Mouse (Mus musculus) CH12.LX (cell line): ENCODE data around the gene Rab43. TPM values are rescaled to one million over a fixed set of nuclear protein-coding genes. Genes with fewer than 3 reads are reported as not detected.

Experiments
- DNase-seq: peaks from one replicate; pipeline ENCODE4 v3.0.0-alpha.2; 2013; ENCODE audit errors: extremely low read depth
- H3K27ac ChIP-seq: 2 replicates; pipeline ENCODE4 v1.5.1; 2012; ENCODE audit warnings: low read depth, mild to moderate bottlenecking, control low read depth, moderate library complexity; ENCODE audit not compliant: insufficient read depth
- H3K27me3 ChIP-seq: replicated peaks from 2 replicates; pipeline ENCODE3; 2012; ENCODE audit warnings: inconsistent platforms
- H3K36me3 ChIP-seq, 2 experiments: replicated peaks in 1 of 2; 2 replicates each; pipeline versions ENCODE3 to v1.6.1; 2012; ENCODE audit warnings: inconsistent platforms in 1 of 2, low read length in 1 of 2, mild to moderate bottlenecking in 1 of 2, mixed read lengths in 1 of 2, moderate library complexity in 1 of 2; ENCODE audit not compliant: control insufficient read depth in 1 of 2, insufficient read depth in 1 of 2
- H3K4me1 ChIP-seq, 2 experiments: 2 replicates each; pipeline ENCODE4 v1.6.1; 2012; ENCODE audit warnings: inconsistent platforms in 1 of 2, moderate library complexity in 1 of 2; ENCODE audit not compliant: insufficient read depth in 2 of 2, control insufficient read depth in 1 of 2
- H3K4me2 ChIP-seq: 2 replicates; pipeline ENCODE4 v1.6.1; 2012; ENCODE audit warnings: low read depth, mild to moderate bottlenecking, control low read depth; ENCODE audit not compliant: poor library complexity, insufficient read depth, severe bottlenecking
- H3K4me3 ChIP-seq, 3 experiments: fragments of 150-350 bp in 1 of 3; sonication (generic) in 1 of 3; replicated peaks in 1 of 3; 2 replicates each; pipeline versions ENCODE3 to v1.5.1; 2011 to 2012; ENCODE audit warnings: low read depth in 2 of 3, low read length in 2 of 3, mild to moderate bottlenecking in 2 of 3, moderate library complexity in 2 of 3, control low read depth in 1 of 3, improper control_type of control experiment in 1 of 3, inconsistent platforms in 1 of 3, mixed read lengths in 1 of 3; ENCODE audit not compliant: poor library complexity in 1 of 3
- H3K79me2 ChIP-seq: replicated peaks from 2 replicates; pipeline ENCODE4 v1.6.1; 2012; ENCODE audit warnings: mild to moderate bottlenecking, moderate library complexity; ENCODE audit not compliant: control insufficient read depth, poor library complexity, insufficient read depth, severe bottlenecking; ENCODE audit errors: extremely low read depth
- H3K9ac ChIP-seq: 2 replicates; pipeline ENCODE4 v1.6.1; 2012; ENCODE audit warnings: low read depth, mild to moderate bottlenecking, control low read depth, moderate library complexity; ENCODE audit not compliant: insufficient read depth
- H3K9me3 ChIP-seq: replicated peaks from 2 replicates; pipeline ENCODE3; 2012; ENCODE audit warnings: low read length, inconsistent platforms, mixed read lengths
- BHLHE40 ChIP-seq: IDR thresholded peaks from 2 replicates; pipeline ENCODE4 v1.6.1; 2011; ENCODE audit warnings: mild to moderate bottlenecking, low read depth, low read length, improper control_type of control experiment
- CHD1 ChIP-seq: IDR thresholded peaks from 2 replicates; pipeline ENCODE4 v1.6.1; 2012; ENCODE audit warnings: low read depth, low read length, improper control_type of control experiment, inconsistent platforms
- CHD2 ChIP-seq: IDR thresholded peaks from 2 replicates; pipeline ENCODE4 v1.6.1; 2011; ENCODE audit warnings: low read length, improper control_type of control experiment
- E2F4 ChIP-seq: IDR thresholded peaks from 2 replicates; pipeline ENCODE4 v1.6.1; 2011; ENCODE audit warnings: low read depth, low read length, improper control_type of control experiment; ENCODE audit not compliant: insufficient replicate concordance
- ELF1 ChIP-seq: IDR thresholded peaks from 2 replicates; pipeline ENCODE4 v1.6.1; 2014; ENCODE audit warnings: low read depth, mild to moderate bottlenecking, inconsistent platforms, low read length, improper control_type of control experiment
- ETS1 ChIP-seq: conservative IDR thresholded peaks from 2 replicates; pipeline ENCODE4 v1.6.1; 2012; ENCODE audit warnings: low read depth, mild to moderate bottlenecking, inconsistent platforms, low read length, improper control_type of control experiment, moderate library complexity
- HCFC1 ChIP-seq: IDR thresholded peaks from 2 replicates; pipeline ENCODE4 v1.6.1; 2012; ENCODE audit warnings: low read depth, mild to moderate bottlenecking, inconsistent platforms, low read length, improper control_type of control experiment
- KAT2A ChIP-seq: IDR thresholded peaks from 2 replicates; pipeline ENCODE4 v1.6.1; 2012; ENCODE audit warnings: low read length, improper control_type of control experiment, inconsistent platforms; ENCODE audit not compliant: insufficient replicate concordance
- MAFK ChIP-seq: IDR thresholded peaks from 2 replicates; pipeline ENCODE4 v1.6.1; 2011; ENCODE audit warnings: low read length, improper control_type of control experiment; ENCODE audit not compliant: insufficient replicate concordance
- MAZ ChIP-seq: IDR thresholded peaks from 2 replicates; pipeline ENCODE4 v1.6.1; 2012; ENCODE audit warnings: low read depth, mild to moderate bottlenecking, inconsistent platforms, low read length, improper control_type of control experiment, moderate library complexity
- MEF2A ChIP-seq: IDR thresholded peaks from 2 replicates; pipeline ENCODE4 v1.6.1; 2014; ENCODE audit warnings: low read depth, mild to moderate bottlenecking, inconsistent platforms, low read length, improper control_type of control experiment, borderline replicate concordance
- NELFE ChIP-seq: IDR thresholded peaks from 2 replicates; pipeline ENCODE4 v1.6.1; 2011; ENCODE audit warnings: low read depth, low read length, improper control_type of control experiment
- NRF1 ChIP-seq: IDR thresholded peaks from 2 replicates; pipeline ENCODE4 v1.6.1; 2014; ENCODE audit warnings: low read depth, mild to moderate bottlenecking, inconsistent platforms, low read length, improper control_type of control experiment, moderate library complexity
- PAX5 ChIP-seq: IDR thresholded peaks from 2 replicates; pipeline ENCODE4 v1.6.1; 2012; ENCODE audit warnings: low read length, inconsistent platforms, mixed read lengths
- POLR2A ChIP-seq: IDR thresholded peaks from 2 replicates; pipeline ENCODE4 v1.6.1; 2011; ENCODE audit warnings: low read depth, mild to moderate bottlenecking, improper control_type of control experiment, low read length
- RAD21 ChIP-seq: IDR thresholded peaks from 2 replicates; pipeline ENCODE4 v1.6.1; 2011; ENCODE audit warnings: low read depth, mild to moderate bottlenecking, low read length, improper control_type of control experiment, moderate library complexity
- RCOR1 ChIP-seq: conservative IDR thresholded peaks from 2 replicates; pipeline ENCODE4 v1.6.1; 2012; ENCODE audit warnings: low read depth, mild to moderate bottlenecking, inconsistent platforms, low read length, improper control_type of control experiment
- UBTF ChIP-seq: IDR thresholded peaks from 2 replicates; pipeline ENCODE4 v1.6.1; 2012; ENCODE audit warnings: low read depth, mild to moderate bottlenecking, inconsistent platforms, low read length, improper control_type of control experiment, moderate library complexity
- USF1 ChIP-seq: IDR thresholded peaks from 2 replicates; pipeline ENCODE4 v1.6.1; 2014; ENCODE audit warnings: low read depth, mild to moderate bottlenecking, inconsistent platforms, low read length, improper control_type of control experiment
- USF2 ChIP-seq: conservative IDR thresholded peaks from 2 replicates; pipeline ENCODE4 v1.6.1; 2011; ENCODE audit warnings: low read depth, low read length, improper control_type of control experiment
- ZC3H11A ChIP-seq: IDR thresholded peaks from 2 replicates; pipeline ENCODE4 v1.6.1; 2012; ENCODE audit warnings: low read depth, mild to moderate bottlenecking, inconsistent platforms, low read length, improper control_type of control experiment
- ZMIZ1 ChIP-seq: IDR thresholded peaks from 2 replicates; pipeline ENCODE4 v1.6.1; 2012; ENCODE audit warnings: low read depth, mild to moderate bottlenecking, inconsistent platforms, low read length, improper control_type of control experiment
- dilution Hi-C: fragments of 300-500 bp; cut with MboI; formaldehyde crosslinking; loops from 2 replicates; pipeline ENCODE4 v1.14.3; 2020; ENCODE audit warnings: low sequenced_read_pairs; ENCODE audit not compliant: extremely low pct_unique_long_range_greater_than_20kb, extremely low pct_ligation_motif_present
- in situ Hi-C: fragments of 300-500 bp; cut with MboI; formaldehyde crosslinking; loops from 3 replicates; pipeline ENCODE4 v1.14.3; 2019; ENCODE audit warnings: low sequenced_read_pairs, low pct_ligation_motif_present, low pct_unique_long_range_greater_than_20kb, mixed read lengths
- polyA plus RNA-seq: library from polyadenylated mRNA; unstranded; fragments of >175 nt; gene quantifications from 2 replicates; pipeline ENCODE4 v1.2.1, GENCODE M21; 2012; ENCODE audit warnings: low read depth; ENCODE audit not compliant: insufficient read length
- total RNA-seq, 2 experiments: library from RNA; depleted of rRNA; stranded (reverse); fragments of 300-350 nt in 1 of 2; fragments of >200 nt in 1 of 2; gene quantifications; 2 replicates each; pipeline ENCODE4 v1.2.3; 2012 to 2014

The Rab43 gene
- total and polyA plus RNA-seq, 3 experiments, result 4.3 to 23.4 (median 10.3) TPM

DNA sequence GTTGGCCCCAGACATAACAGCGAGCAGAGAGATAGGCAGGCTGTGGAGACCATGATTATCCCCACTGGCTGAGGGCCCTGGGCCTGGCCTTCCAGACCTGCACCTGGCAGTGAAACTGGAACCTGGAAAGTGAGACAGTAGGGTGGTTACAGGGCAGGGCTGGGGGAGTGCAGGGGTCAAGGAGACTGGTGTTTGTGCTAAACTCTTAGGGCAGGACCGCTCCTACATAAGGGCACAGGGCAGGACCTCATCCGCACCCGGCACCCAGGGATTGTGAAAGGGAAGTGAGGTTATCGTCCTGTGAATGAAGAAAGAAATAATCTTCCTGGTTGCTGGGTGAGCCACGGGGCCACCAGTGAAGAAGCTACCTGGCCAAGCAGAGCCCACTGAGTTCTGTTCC is 22.2 kb downstream of the Rab43 start:
- H3K79me2 ChIP-seq, result no peaks in the 10 kb centered on the region
- dilution Hi-C loops, result no loop called here
- no peak overlapping the region for H3K4me3 ChIP-seq
- H3K9ac ChIP-seq, result no peak overlapping the region
- H3K9me3 ChIP-seq, result no peaks in the 10 kb centered on the region
- TF ChIP-seq HCFC1, result no peak
- TF ChIP-seq KAT2A, result no peak
- TF ChIP-seq RAD21, result no peak
- in situ Hi-C loops, result no loop called here
- H3K27ac ChIP-seq, result no peak overlapping the region
- H3K36me3 ChIP-seq, result peaks cover 38 to 56% of the 10 kb centered on the region in 2 experiments
- no peaks in the 10 kb centered on the region for H3K4me1 ChIP-seq
- no peaks in the 10 kb centered on the region for H3K27me3 ChIP-seq
- DNase-seq, result no peak
- no peak overlapping the region for H3K4me2 ChIP-seq

DNA sequence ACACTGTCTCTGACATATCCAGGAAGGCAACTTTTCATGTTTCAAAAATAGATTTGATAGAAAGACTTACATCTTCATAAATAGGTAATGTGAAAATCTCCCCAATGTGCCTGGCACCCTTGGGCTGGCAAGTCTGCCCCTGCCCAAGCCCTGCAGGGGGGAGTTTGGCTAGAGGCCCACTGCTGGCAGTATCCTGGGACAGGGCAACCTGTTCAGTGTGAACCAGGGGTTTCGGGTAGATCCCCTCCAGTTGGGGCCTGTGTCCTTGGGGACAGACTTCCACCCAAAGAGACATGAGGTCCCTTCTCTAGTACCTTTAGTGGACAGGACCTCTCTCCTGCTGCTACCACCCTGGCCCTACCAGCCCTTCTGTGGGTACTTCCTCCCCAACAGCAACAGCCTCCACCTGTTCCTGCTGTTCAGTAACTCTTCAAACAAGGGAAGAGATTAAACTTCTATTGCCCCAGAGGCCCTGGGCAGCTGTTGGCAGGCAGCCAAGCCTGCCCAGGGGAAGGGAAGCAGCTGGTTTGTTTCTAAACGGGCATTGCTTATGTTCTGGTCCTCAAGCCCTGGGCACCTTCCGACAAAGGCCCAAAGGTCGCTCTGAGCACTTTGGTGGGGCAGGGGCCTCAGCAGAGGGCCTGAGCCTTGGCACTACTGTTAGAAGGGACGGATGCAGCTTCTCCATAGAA is 22.9 kb downstream of the Rab43 start:
- no peaks in the 10 kb centered on the region for H3K9me3 ChIP-seq
- H3K4me1 ChIP-seq, result no peaks in the 10 kb centered on the region
- no peak for TF ChIP-seq NELFE
- TF ChIP-seq KAT2A, result no peak
- TF ChIP-seq USF2, result no peak
- no peak for TF ChIP-seq HCFC1
- 0 out of 2 replicates have a peak, but pooled peaks have one; percentile 16 for TF ChIP-seq POLR2A
- TF ChIP-seq MAFK, result no peak
- no peak overlapping the region for H3K27ac ChIP-seq
- no peak overlapping the region for H3K9ac ChIP-seq
- in situ Hi-C loops, result no loop called here
- dilution Hi-C loops, result no loop called here
- no peak overlapping the region for H3K4me3 ChIP-seq
- H3K4me2 ChIP-seq, result no peak overlapping the region
- H3K79me2 ChIP-seq, result no peaks in the 10 kb centered on the region
- DNase-seq, result no peak
- no peaks in the 10 kb centered on the region for H3K27me3 ChIP-seq
- H3K36me3 ChIP-seq, result peaks cover 31 to 49% of the 10 kb centered on the region in 2 experiments

DNA sequence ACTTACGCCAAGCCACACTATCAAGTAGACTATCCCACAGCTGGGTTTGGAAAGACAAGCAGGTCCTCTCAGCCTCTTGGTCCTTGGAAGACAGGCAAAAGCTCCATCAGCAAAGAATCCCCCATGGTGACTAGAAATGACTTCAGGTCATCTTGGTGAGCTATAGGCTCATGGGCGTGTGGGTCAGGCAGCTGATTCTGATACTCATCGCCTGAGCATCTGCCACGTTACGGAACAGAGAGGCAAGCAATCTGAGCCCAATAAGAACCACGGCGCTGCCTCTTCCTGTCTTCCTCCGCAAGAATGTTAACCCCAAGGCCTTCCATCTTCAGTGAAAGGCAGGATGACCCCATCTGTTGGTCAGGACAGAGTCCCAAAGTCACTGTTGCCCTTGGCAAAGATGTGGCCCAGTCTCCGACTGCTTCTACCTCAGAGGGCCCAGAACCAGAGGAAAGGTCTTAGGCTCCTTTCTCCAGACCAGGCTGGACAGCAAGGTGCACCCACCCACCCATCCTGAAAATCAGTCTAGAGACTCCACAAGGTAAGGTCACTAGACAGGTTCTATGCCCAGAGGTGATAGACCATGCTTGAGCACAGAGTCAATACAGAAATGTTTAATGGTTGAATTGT is 23.6 kb downstream of the Rab43 start:
- no peak overlapping the region for H3K4me2 ChIP-seq
- no peaks in the 10 kb centered on the region for H3K79me2 ChIP-seq
- H3K27me3 ChIP-seq, result no peaks in the 10 kb centered on the region
- TF ChIP-seq BHLHE40 (no peak), RCOR1 (no peak), USF2 (no peak), HCFC1 (no peak), ETS1 (no peak), ELF1 (no peak), CHD1 (no peak), USF1 (no peak), CHD2 (no peak), NRF1 (no peak), UBTF (no peak), ZC3H11A (no peak), MAZ (no peak), E2F4 (no peak), MEF2A (no peak), RAD21 (no peak), PAX5 (no peak), ZMIZ1 (no peak)
- H3K9me3 ChIP-seq, result no peaks in the 10 kb centered on the region
- in situ Hi-C loops (no loop called here), dilution Hi-C loops (no loop called here)
- no peak overlapping the region for H3K9ac ChIP-seq
- H3K27ac ChIP-seq, result no peak overlapping the region
- DNase-seq, result no peak
- H3K4me3 ChIP-seq, result no peak overlapping the region
- H3K36me3 ChIP-seq, result peaks cover 28 to 42% of the 10 kb centered on the region in 2 experiments
- H3K4me1 ChIP-seq, result no peaks in the 10 kb centered on the region
